Mouse (Mus musculus) megakaryocyte, embryonic 14.5 days (primary cell): Measurements from ENCODE around the gene Aox2. TPM values are rescaled to one million over a fixed set of nuclear protein-coding genes. Genes with fewer than 3 reads are reported as not detected.

Source experiments
- H3K27me3 ChIP-seq: replicated peaks from 2 replicates; pipeline ENCODE3; 2012; ENCODE audit warnings: inconsistent platforms
- H3K36me3 ChIP-seq: replicated peaks from 2 replicates; pipeline ENCODE3; 2012; ENCODE audit warnings: low read length, inconsistent platforms, mixed read lengths
- H3K4me1 ChIP-seq: 2 replicates; pipeline ENCODE4 v1.6.1; 2012; ENCODE audit warnings: inconsistent platforms
- H3K4me3 ChIP-seq: replicated peaks from 2 replicates; pipeline ENCODE3; 2012; ENCODE audit warnings: moderate library complexity, mild to moderate bottlenecking, inconsistent platforms
- H3K9me3 ChIP-seq: 2 replicates; pipeline ENCODE4 v1.6.1; 2012; ENCODE audit warnings: inconsistent platforms
- FLI1 ChIP-seq: IDR thresholded peaks from 2 replicates; pipeline ENCODE4 v1.6.1; 2012; ENCODE audit warnings: low read length, inconsistent platforms, mixed read lengths
- GATA1 ChIP-seq: IDR thresholded peaks from 3 replicates; pipeline ENCODE4 v1.6.1; 2012; ENCODE audit warnings: mixed read lengths, low read length, inconsistent platforms, borderline replicate concordance
- polyA plus RNA-seq: library from polyadenylated mRNA; stranded (reverse); fragments of >175 nt; gene quantifications from 2 replicates; pipeline ENCODE4 v1.2.3, GENCODE M21; 2012; ENCODE audit warnings: low replicate concordance; ENCODE audit not compliant: insufficient read depth

The Aox2 gene
- polyA plus RNA-seq, 1 experiment = 0.04 TPM

DNA sequence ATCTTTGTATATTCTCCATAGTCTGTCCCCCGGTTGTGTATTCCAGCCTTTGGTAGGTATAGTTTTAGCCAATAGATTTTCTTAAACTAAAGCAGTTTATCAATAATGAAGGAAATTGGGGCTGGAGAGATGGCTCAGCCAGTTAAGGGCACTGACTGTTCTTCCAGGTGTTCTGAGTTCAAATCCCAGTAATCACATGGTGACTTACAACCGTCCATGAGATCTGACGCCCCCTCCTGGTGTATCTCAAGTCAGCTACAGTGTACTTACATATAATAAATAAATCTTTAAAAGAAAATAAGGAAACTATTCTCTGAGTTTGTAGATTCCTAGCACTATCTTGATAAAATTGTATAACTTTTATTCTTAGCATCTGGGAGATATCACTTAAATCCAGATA, 117.2 kb downstream of the Aox2 start:
- peaks cover 62% of the 10 kb centered on the region for H3K36me3 ChIP-seq

GRCm38 (mm10) chr1:58396179-58396578, 118.1 kb downstream of the Aox2 start:
- no peaks in the 10 kb centered on the region for H3K27me3 ChIP-seq
- peaks cover 68% of the 10 kb centered on the region for H3K36me3 ChIP-seq
- H3K4me3 ChIP-seq = no peak overlapping the region
- no peak for TF ChIP-seq FLI1
- TF ChIP-seq GATA1 = no peak
- H3K9me3 ChIP-seq = no peaks in the 10 kb centered on the region
- H3K4me1 ChIP-seq = peaks cover 32% of the 10 kb centered on the region

More for the DNA sequence above, 117.2 kb downstream of the Aox2 start:
- Histone ChIP-seq H3K27me3 (no peaks in the 10 kb centered on the region), H3K4me1 (peaks cover 35% of the 10 kb centered on the region), H3K9me3 (no peaks in the 10 kb centered on the region), H3K4me3 (no peak overlapping the region)
- no peak for TF ChIP-seq FLI1
- TF ChIP-seq GATA1 = no peak

DNA sequence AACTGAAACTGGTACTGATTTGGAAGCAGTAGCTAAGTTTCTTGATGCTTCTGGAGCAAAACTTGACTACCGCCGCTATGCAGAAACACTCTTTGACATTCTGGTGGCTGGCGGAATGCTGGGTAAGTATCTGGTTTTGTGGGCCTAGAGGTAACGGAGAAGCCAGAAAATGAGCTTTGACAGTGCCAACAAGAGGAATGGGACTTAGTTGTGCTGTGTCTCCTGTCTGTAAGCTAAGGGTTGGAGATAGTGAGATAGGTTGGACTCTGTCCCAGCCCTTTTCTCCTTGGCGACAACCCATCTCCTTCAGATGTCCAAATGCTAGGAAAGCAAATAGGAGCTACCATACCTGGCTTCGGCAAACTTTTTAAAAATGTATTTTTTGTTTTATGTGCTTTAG, 119.6 kb downstream of the Aox2 start:
- peaks cover 83% of the 10 kb centered on the region for H3K36me3 ChIP-seq
- no peaks in the 10 kb centered on the region for H3K9me3 ChIP-seq
- H3K4me1 ChIP-seq = peaks cover 24% of the 10 kb centered on the region; the same call in 1 of the 2 replicates
- H3K27me3 ChIP-seq = no peaks in the 10 kb centered on the region
- TF ChIP-seq FLI1 (no peak), GATA1 (no peak)
- H3K4me3 ChIP-seq = no peak overlapping the region

- no peak overlapping the region for H3K4me3 ChIP-seq
- no peak for TF ChIP-seq FLI1
- TF ChIP-seq GATA1 = no peak
- peaks cover 91% of the 10 kb centered on the region for H3K36me3 ChIP-seq
These were observed 123.3 kb downstream of the Aox2 start for GRCm38 (mm10) chr1:58401396-58401795.

GRCm38 (mm10) chr1:58403745-58404144, 125.6 kb downstream of the Aox2 start:
- H3K4me1 ChIP-seq = 0 out of 2 replicates have a peak, but pooled peaks cover 2% of the 10 kb centered on the region
- H3K9me3 ChIP-seq = no peaks in the 10 kb centered on the region
- H3K4me3 ChIP-seq = no peak overlapping the region
- TF ChIP-seq GATA1 (no peak), FLI1 (no peak)
- H3K27me3 ChIP-seq = no peaks in the 10 kb centered on the region
- peaks cover 89% of the 10 kb centered on the region for H3K36me3 ChIP-seq

More at GRCm38 (mm10) chr1:58401396-58401795, 123.3 kb downstream of the Aox2 start:
- Histone ChIP-seq H3K27me3 (no peaks in the 10 kb centered on the region), H3K4me1 (peaks cover 10% of the 10 kb centered on the region; the same call in 1 of the 2 replicates), H3K9me3 (no peaks in the 10 kb centered on the region)

DNA sequence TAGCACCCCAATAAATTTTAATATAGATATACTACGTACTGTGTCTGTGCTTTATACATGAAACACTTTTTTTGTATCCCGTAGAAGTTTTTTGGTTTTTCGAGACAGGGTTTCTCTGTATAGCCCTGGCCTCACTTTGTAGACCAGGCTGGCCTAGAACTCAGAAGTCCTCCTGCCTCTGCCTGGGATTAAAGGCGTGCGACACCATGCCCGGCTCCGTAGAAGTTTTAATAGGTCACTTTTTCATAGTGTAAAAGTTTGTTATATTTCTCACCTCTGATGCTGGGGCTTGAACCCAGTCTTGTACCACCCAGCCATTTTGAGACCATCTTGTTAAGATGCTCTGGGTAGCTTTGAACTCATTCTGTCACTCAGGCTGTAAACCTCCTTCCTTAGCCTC, 129.2 kb downstream of the Aox2 start:
- TF ChIP-seq FLI1 (no peak), GATA1 (no peak)
- Histone ChIP-seq H3K4me1 (0 out of 2 replicates have a peak, but pooled peaks cover 3% of the 10 kb centered on the region), H3K36me3 (peaks cover 89% of the 10 kb centered on the region), H3K27me3 (no peaks in the 10 kb centered on the region), H3K4me3 (no peak overlapping the region), H3K9me3 (no peaks in the 10 kb centered on the region)

DNA sequence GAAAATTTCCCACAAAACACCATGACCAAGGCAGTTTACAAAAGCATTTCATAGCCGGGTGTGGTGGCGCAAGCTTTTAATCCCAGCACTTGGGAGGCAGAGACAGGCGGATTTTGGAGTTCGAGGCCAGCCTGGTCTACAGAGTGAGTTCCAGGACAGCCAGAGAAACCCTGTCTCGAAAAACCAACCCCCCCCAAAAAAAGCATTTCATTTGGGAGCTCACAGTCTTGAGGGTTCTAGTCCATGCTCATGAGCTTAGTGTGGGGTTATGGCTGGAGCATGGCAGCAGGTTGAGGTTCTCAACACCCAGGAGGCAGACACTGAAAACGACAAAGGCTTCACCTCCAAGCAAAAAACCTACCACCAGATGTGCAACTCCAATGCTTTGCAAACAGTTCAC, 130.0 kb downstream of the Aox2 start:
- H3K9me3 ChIP-seq = no peaks in the 10 kb centered on the region
- H3K4me3 ChIP-seq = no peak overlapping the region
- TF ChIP-seq FLI1 (no peak), GATA1 (no peak)
- no peaks in the 10 kb centered on the region for H3K27me3 ChIP-seq
- 0 out of 2 replicates have a peak, but pooled peaks cover 3% of the 10 kb centered on the region for H3K4me1 ChIP-seq
- H3K36me3 ChIP-seq = peaks cover 89% of the 10 kb centered on the region

GRCm38 (mm10) chr1:58409553-58410197, 131.5 kb downstream of the Aox2 start:
- TF ChIP-seq GATA1 (no peak), FLI1 (no peak)
- Histone ChIP-seq H3K9me3 (no peaks in the 10 kb centered on the region), H3K27me3 (no peaks in the 10 kb centered on the region), H3K4me1 (0 out of 2 replicates have a peak, but pooled peaks cover 3% of the 10 kb centered on the region), H3K36me3 (peaks cover 89% of the 10 kb centered on the region), H3K4me3 (no peak overlapping the region)

GRCm38 (mm10) chr1:58410198-58410588, 132.1 kb downstream of the Aox2 start:
- Histone ChIP-seq H3K4me1 (0 out of 2 replicates have a peak, but pooled peaks cover 3% of the 10 kb centered on the region), H3K4me3 (no peak overlapping the region), H3K27me3 (no peaks in the 10 kb centered on the region), H3K9me3 (no peaks in the 10 kb centered on the region), H3K36me3 (peaks cover 93% of the 10 kb centered on the region)
- TF ChIP-seq GATA1 = no peak
- TF ChIP-seq FLI1 = no peak

DNA sequence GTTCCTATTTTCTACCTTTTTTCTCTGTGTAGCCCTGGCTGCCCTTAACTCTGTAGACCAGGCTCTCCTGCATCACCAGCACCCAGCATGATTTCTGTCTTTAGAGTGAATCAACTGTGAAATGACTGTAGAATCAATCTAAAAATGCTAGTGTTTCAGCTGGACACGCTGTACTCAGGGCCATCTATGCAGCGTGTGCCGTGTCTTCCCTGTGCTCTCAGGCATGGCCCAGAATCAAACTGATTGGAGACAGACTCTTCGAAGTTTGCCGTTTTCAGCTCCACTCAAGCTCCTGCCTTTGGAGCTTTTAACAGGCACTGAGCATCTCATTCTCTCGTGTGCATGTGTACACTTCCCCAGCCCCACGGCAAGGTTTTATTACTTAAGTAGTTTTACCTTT, 132.7 kb downstream of the Aox2 start:
- H3K4me1 ChIP-seq = 0 out of 2 replicates have a peak, but pooled peaks cover 3% of the 10 kb centered on the region
- H3K36me3 ChIP-seq = peaks cover 94% of the 10 kb centered on the region
- H3K9me3 ChIP-seq = no peaks in the 10 kb centered on the region
- TF ChIP-seq FLI1 (no peak), GATA1 (no peak)
- no peaks in the 10 kb centered on the region for H3K27me3 ChIP-seq
- no peak overlapping the region for H3K4me3 ChIP-seq
